Mouse (Mus musculus) lung, embryonic 14.5 days (tissue): Measurements from ENCODE around the gene Aff3. TPM values are rescaled to one million over a fixed set of nuclear protein-coding genes. Genes with fewer than 3 reads are reported as not detected.
A peak's percentile ranks its signal among the peaks of the same experiment; 100 is the strongest.

ENCODE experiments used
- ATAC-seq: fragments of 200-750 bp; cut with Nextera tagmentation; 2 replicates; pipeline ENCODE4 v1.8.0; 2017; ENCODE audit warnings: mild to moderate bottlenecking, moderate TSS enrichment, moderate library complexity; ENCODE audit not compliant: insufficient read depth
- DNase-seq: peaks from one replicate; pipeline ENCODE4 v3.0.0-alpha.2; 2015
- H3K27ac ChIP-seq: fragments of 300-500 bp; sonication (generic); 2 replicates; pipeline ENCODE4 v1.5.1; 2014; ENCODE audit warnings: low read depth, mild to moderate bottlenecking, moderate library complexity
- H3K27me3 ChIP-seq: fragments of 300-500 bp; sonication (generic); 2 replicates; pipeline ENCODE4 v1.6.1; 2014; ENCODE audit warnings: low read length, control low read depth; ENCODE audit not compliant: insufficient read depth
- H3K36me3 ChIP-seq: fragments of 300-500 bp; sonication (generic); 2 replicates; pipeline ENCODE4 v1.6.1; 2014; ENCODE audit warnings: control low read depth; ENCODE audit not compliant: insufficient read depth
- H3K4me1 ChIP-seq: fragments of 300-500 bp; sonication (generic); 2 replicates; pipeline ENCODE4 v1.6.1; 2014; ENCODE audit warnings: antibody characterized with exemption, control low read depth; ENCODE audit not compliant: insufficient read depth
- H3K4me2 ChIP-seq: fragments of 300-500 bp; sonication (generic); 2 replicates; pipeline ENCODE4 v1.6.1; 2014; ENCODE audit warnings: mild to moderate bottlenecking
- H3K4me3 ChIP-seq: fragments of 300-500 bp; sonication (generic); 2 replicates; pipeline ENCODE4 v1.5.1; 2014; ENCODE audit warnings: low read depth, low read length
- H3K9ac ChIP-seq: fragments of 300-500 bp; sonication (generic); 2 replicates; pipeline ENCODE4 v1.6.1; 2014
- H3K9me3 ChIP-seq: fragments of 300-500 bp; sonication (generic); 2 replicates; pipeline ENCODE4 v1.6.1; 2016; ENCODE audit warnings: low read depth, low read length, control low read depth
- CTCF ChIP-seq: IDR thresholded peaks from 2 replicates; pipeline ENCODE4 v1.5.1; 2016; ENCODE audit warnings: antibody characterized with exemption, low read depth
- WGBS: fragments of 180-500 bp; shearing (Covaris S2); extraction: QIAGEN DNeasy Blood & Tissue Kit; methylation state at CpG from one replicate; pipeline ENCODE4 v1.1.7; 2014; 5-methylcytosine and 5-hydroxymethylcytosine counted together
- polyA plus RNA-seq: library from polyadenylated mRNA; unstranded; fragments of >200 nt; fragmentation: Nextera tagmentation; extraction: Ambion mirVana; gene quantifications from 2 replicates; pipeline ENCODE4 v1.2.1, GENCODE M21; 2014

Gene Aff3
- polyA plus RNA-seq, 1 experiment from 2014 or later, result 15.2 TPM

- Histone ChIP-seq H3K9me3 (no peaks in the 10 kb centered on the region), H3K4me2 (no peak overlapping the region), H3K4me1 (0 out of 2 replicates have a peak, but pooled peaks cover 4% of the 10 kb centered on the region), H3K9ac (no peak overlapping the region), H3K4me3 (no peak overlapping the region), H3K27ac (no peak overlapping the region), H3K36me3 (no peaks in the 10 kb centered on the region), H3K27me3 (no peaks in the 10 kb centered on the region)
- no peak for TF ChIP-seq CTCF
- DNase-seq (peak; percentile 31), ATAC-seq (peak; percentile 42; the same call in 1 of the 2 replicates)
- 17% methylated on average over 9 of the region's 9 CpGs for WGBS
These were observed 416.7 kb downstream of the Aff3 start for GRCm38 (mm10) chr1:38248027-38248426.

DNA sequence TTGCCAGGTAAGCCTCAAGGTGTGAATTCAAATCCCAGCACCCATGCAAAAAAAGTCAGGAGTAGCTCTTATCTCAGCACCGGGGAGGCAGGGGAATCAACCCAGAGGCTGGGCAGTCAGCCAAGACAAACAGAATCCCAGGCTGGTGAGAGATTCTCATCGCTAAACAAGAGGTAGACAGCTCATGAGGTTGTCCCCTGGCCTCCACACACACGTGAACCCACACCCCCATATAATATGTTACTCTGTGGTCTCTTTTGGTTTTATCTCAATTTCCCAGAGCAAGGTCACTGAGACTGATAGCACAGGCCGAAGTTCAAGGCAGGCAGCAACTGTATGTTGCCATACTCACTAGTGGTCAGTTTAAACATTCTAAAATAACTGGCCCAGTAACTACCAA, 422.2 kb downstream of the Aff3 start:
- no peaks in the 10 kb centered on the region for H3K36me3 ChIP-seq
- no peak overlapping the region for H3K27ac ChIP-seq
- no peaks in the 10 kb centered on the region for H3K27me3 ChIP-seq
- TF ChIP-seq CTCF, result no peak
- DNase-seq (peak; percentile 52), ATAC-seq (no peak)
- peaks cover 15% of the 10 kb centered on the region for H3K4me1 ChIP-seq
- WGBS, result 26% methylated on average over 4 of the region's 4 CpGs
- H3K4me2 ChIP-seq, result no peak overlapping the region
- no peaks in the 10 kb centered on the region for H3K9me3 ChIP-seq
- no peak overlapping the region for H3K4me3 ChIP-seq
- H3K9ac ChIP-seq, result no peak overlapping the region

- peaks cover 15% of the 10 kb centered on the region for H3K4me1 ChIP-seq
- H3K9ac ChIP-seq, result no peak overlapping the region
- 69% methylated on average over 4 of the region's 4 CpGs for WGBS
- no peak overlapping the region for H3K4me3 ChIP-seq
- no peak for TF ChIP-seq CTCF
- H3K27me3 ChIP-seq, result no peaks in the 10 kb centered on the region
- no peaks in the 10 kb centered on the region for H3K36me3 ChIP-seq
- ATAC-seq (no peak), DNase-seq (no peak)
- no peak overlapping the region for H3K4me2 ChIP-seq
- no peaks in the 10 kb centered on the region for H3K9me3 ChIP-seq
- no peak overlapping the region for H3K27ac ChIP-seq
These were observed 423.0 kb downstream of the Aff3 start for GRCm38 (mm10) chr1:38241801-38242200.

DNA sequence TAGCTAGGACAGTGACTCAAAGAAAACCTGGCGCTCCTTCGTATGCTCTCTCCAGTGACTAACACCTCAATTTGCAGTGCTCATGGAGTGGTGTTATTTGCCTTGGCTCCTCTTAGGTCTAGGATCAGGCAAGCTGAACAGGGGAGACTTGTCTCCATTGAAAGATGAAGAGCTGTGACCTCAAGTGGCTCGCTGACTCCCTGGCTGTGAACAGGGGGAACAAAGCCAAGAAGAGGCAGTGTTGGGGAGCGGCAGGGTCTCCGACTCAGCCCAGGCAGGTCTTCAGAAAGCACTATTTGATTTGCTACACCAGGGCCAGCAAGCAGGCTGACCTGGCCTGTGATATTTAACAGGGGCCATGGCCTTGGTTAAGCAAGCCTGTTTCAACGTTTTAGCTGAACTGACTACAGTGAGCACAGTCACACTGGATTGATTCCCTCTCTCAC, 423.5 kb downstream of the Aff3 start:
- Histone ChIP-seq H3K9ac (no peak overlapping the region), H3K27ac (peak overlapping the region; percentile 12; the same call in 1 of the 2 replicates), H3K27me3 (no peaks in the 10 kb centered on the region), H3K4me1 (peaks cover 15% of the 10 kb centered on the region), H3K4me3 (no peak overlapping the region), H3K9me3 (no peaks in the 10 kb centered on the region), H3K4me2 (no peak overlapping the region), H3K36me3 (no peaks in the 10 kb centered on the region)
- no peak for TF ChIP-seq CTCF
- no peak for ATAC-seq
- no peak for DNase-seq
- WGBS, result 54% methylated on average over 6 of the region's 6 CpGs

- Histone ChIP-seq H3K27me3 (no peaks in the 10 kb centered on the region), H3K36me3 (no peaks in the 10 kb centered on the region), H3K4me2 (no peak overlapping the region), H3K9me3 (no peaks in the 10 kb centered on the region), H3K9ac (no peak overlapping the region), H3K4me3 (no peak overlapping the region), H3K27ac (no peak overlapping the region), H3K4me1 (peaks cover 15% of the 10 kb centered on the region)
- WGBS, result 85% methylated on average over 9 of the region's 9 CpGs
- ATAC-seq (no peak), DNase-seq (no peak)
- TF ChIP-seq CTCF, result no peak
These were observed 424.1 kb downstream of the Aff3 start for GRCm38 (mm10) chr1:38240438-38241220.

DNA sequence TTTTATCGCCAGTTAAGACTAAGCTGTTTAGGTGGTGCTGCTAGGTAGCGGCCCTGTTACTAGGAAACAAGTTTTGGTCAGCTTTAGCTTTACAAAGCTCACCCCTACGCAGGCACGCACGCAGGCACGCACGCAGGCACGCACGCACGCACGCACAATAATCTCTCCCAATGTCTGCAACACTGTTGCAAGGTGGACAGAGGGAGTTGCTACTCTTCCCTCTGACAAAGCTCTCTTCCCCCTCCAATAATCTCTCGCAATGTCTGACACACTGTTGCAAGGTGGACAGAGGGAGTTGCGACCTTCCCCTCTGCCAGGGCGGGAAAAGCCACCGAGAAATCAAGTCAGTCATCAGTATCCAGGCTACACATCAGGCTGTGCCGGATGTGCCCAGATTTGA, 425.2 kb downstream of the Aff3 start:
- DNase-seq (no peak), ATAC-seq (no peak)
- Histone ChIP-seq H3K9ac (no peak overlapping the region), H3K4me2 (no peak overlapping the region), H3K4me1 (peaks cover 15% of the 10 kb centered on the region), H3K4me3 (no peak overlapping the region), H3K9me3 (no peaks in the 10 kb centered on the region), H3K27ac (no peak overlapping the region), H3K36me3 (no peaks in the 10 kb centered on the region), H3K27me3 (no peaks in the 10 kb centered on the region)
- TF ChIP-seq CTCF, result no peak
- 92% methylated on average over 16 of the region's 16 CpGs for WGBS

DNA sequence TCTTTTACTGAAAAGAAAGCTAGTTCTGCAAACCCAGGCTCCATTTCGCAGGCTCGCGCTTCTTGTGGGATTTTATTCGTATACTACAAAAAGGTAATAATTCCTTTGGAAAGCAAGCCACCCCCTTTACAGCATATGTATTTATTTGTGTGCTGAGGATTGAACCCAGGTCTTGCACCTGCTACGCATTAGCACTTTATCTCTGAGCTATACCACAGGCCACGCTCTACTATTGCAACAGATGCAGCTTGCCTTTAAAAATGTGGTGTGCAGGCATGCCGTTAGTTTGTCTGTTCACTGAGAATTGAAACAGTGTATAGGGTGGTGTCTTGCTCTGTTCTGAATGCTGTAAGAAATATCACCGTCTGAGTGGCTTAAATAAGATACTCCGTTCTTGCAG, 426.9 kb downstream of the Aff3 start:
- peaks cover 15% of the 10 kb centered on the region for H3K4me1 ChIP-seq
- no peaks in the 10 kb centered on the region for H3K36me3 ChIP-seq
- no peaks in the 10 kb centered on the region for H3K9me3 ChIP-seq
- no peaks in the 10 kb centered on the region for H3K27me3 ChIP-seq
- H3K4me3 ChIP-seq, result no peak overlapping the region
- WGBS, result 92% methylated on average over 9 of the region's 9 CpGs
- H3K4me2 ChIP-seq, result no peak overlapping the region
- DNase-seq (no peak), ATAC-seq (no peak)
- H3K27ac ChIP-seq, result no peak overlapping the region
- no peak for TF ChIP-seq CTCF
- H3K9ac ChIP-seq, result no peak overlapping the region
